Comparison of ENCODE assay signal across 47 mouse cellular contexts in genomic region chr14:54270413-54270812, GRCm38 (mm10). TPM values are rescaled to one million over a fixed set of nuclear protein-coding genes. Genes with fewer than 3 reads are reported as not detected.
"Had no signal": no experiment of that assay in that cellular context is flagged by ENCODE, and none has a peak within 500 bp of the region (broad histone marks: within the 10 kb centered on the region; RNA-seq: fewer than 3 reads in every experiment).

No protein-coding gene starts in this region.

- H3K4me1 ChIP-seq: hindbrain, embryonic 10.5 days; hindbrain, embryonic 12.5 days; hindbrain, embryonic 15.5 days; intestine, embryonic 15.5 days; kidney, embryonic 15.5 days had no signal

- H3K27me3 ChIP-seq: heart, embryonic 12.5 days; heart, embryonic 13.5 days; heart, embryonic 15.5 days; hindbrain, embryonic 12.5 days; hindbrain, embryonic 13.5 days; hindbrain, embryonic 15.5 days; intestine, embryonic 15.5 days; kidney, embryonic 15.5 days had no signal

- DNase-seq: heart, postnatal 10 days; heart, postnatal 14 days; heart, postnatal 36 days; kidney, adult 11 months; kidney, adult 18-20 months; kidney, adult 2 months; kidney, adult 8-10 months; kidney, adult 9 months; kidney, postnatal 10 days; kidney, postnatal 14 days; kidney, postnatal 25 days; kidney, postnatal 36 days; kidney, postnatal 4 days; layer of hippocampus, adult 9-11 months; layer of hippocampus, postnatal 36 days had no signal

- H3K27ac ChIP-seq: heart, embryonic 13.5 days; heart, embryonic 15.5 days; hindbrain, embryonic 10.5 days; hindbrain, embryonic 12.5 days; hindbrain, embryonic 13.5 days; hindbrain, embryonic 14.5 days; hindbrain, embryonic 15.5 days; hindbrain, postnatal 0 days; intestine, embryonic 15.5 days; kidney, embryonic 15.5 days; kidney, postnatal 0 days; layer of hippocampus, adult 2 months; left cerebral cortex, adult 2 months had no signal

- H3K4me3 ChIP-seq: heart, embryonic 12.5 days; heart, embryonic 13.5 days; heart, embryonic 15.5 days; hindbrain, embryonic 10.5 days; hindbrain, embryonic 12.5 days; hindbrain, embryonic 13.5 days; hindbrain, embryonic 15.5 days; intestine, embryonic 15.5 days; kidney, embryonic 15.5 days; layer of hippocampus, adult 2 months; left cerebral cortex, adult 2 months had no signal

- H3K36me3 ChIP-seq: hindbrain, embryonic 15.5 days had no signal

- H3K9me3 ChIP-seq: heart, embryonic 12.5 days; heart, embryonic 13.5 days; heart, embryonic 15.5 days; hindbrain, embryonic 10.5 days; hindbrain, embryonic 12.5 days; hindbrain, embryonic 13.5 days; hindbrain, embryonic 15.5 days; intestine, embryonic 15.5 days; kidney, embryonic 15.5 days had no signal

RNA-seq across cellular contexts. Expression of gene Olfr49, which starts 14.3 kb away (rescaled TPM):
- total RNA-seq: heart, adult 8-10 months; heart, postnatal 10 days; heart, postnatal 14 days; heart, postnatal 36 days; hematopoietic stem cell, adult 5-6 weeks; hindbrain, postnatal 0 days; layer of hippocampus, adult 18-20 months; layer of hippocampus, adult 2 months; layer of hippocampus, adult 8-10 months; layer of hippocampus, postnatal 10 days; layer of hippocampus, postnatal 14 days; layer of hippocampus, postnatal 25 days; layer of hippocampus, postnatal 36 days; left cerebral cortex, adult 18-20 months; left cerebral cortex, adult 2 months had no signal
- polyA plus RNA-seq: heart, embryonic 11.5 days; heart, embryonic 12.5 days; heart, embryonic 13.5 days; heart, embryonic 16.5 days; heart, postnatal 0 days; hindbrain, embryonic 10.5 days; hindbrain, embryonic 11.5 days; hindbrain, embryonic 12.5 days; hindbrain, embryonic 13.5 days; hindbrain, embryonic 14.5 days; hindbrain, embryonic 15.5 days; hindbrain, embryonic 16.5 days; hindbrain, postnatal 0 days; intestine, embryonic 14.5 days; intestine, embryonic 15.5 days; intestine, embryonic 16.5 days; kidney, adult 2 months; kidney, embryonic 14.5 days; kidney, embryonic 16.5 days; kidney, postnatal 0 days; large intestine, adult 2 months had no signal
